Mouse (Mus musculus): ENCODE measurements around the gene Ankrd13b. TPM values are rescaled to one million over a fixed set of nuclear protein-coding genes. Genes with fewer than 3 reads are reported as not detected.
"Not testable (repeated sequence)": the region's sequence is repeated elsewhere in the genome, so short reads cannot be mapped to it uniquely, and the experiment has no call there.

The Ankrd13b gene
- polyA plus RNA-seq (2016; fragmentation: Nextera tagmentation; extraction: Ambion mirVana): 33.8 and 39.7 TPM in 2 replicates

DNA sequence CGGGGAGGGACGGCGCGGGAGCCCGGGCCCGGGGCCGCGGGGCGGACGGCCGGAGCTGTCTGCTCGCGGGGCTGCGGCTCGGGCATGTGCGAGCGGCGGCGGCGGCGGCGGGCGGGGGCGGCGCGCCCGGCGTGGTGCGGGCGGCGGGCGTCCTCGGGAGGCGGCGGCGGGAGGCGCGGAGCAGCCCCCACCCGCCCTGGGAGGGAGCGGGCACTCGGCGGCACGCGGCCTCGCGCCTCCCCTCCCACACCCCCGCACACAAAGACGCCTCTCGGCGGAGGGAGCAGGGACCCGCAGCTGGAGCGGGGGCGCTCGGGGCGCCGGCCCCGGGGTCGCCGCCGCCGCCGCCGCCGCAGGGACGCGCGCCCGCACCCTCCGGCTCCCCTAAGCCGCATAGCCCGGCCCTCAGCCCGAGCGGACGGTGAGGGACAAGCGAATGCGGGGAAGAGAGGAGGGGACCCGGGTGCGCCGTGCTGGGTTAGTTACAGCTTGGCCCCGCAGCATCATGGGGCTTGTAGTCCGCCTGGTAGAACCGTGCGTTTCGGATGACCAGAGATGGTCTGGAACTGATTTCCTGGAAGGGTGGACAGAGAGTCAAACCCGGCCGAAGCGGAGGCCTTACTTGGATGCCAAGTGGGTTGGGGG lies at the start of gene Ankrd13b:
Ankrd13b (minus strand) TSS at position 88 of the 645 bp plus-strand sequence.
- H3K27ac ChIP-seq: peak within 1 kb of the TSS; percentile 72; the same call in 1 of the 2 replicates
- peak within 1 kb of the TSS; percentile 68 for H3K4me2 ChIP-seq (replicated peaks)
- peaks cover 75% of the 10 kb centered on the region for H3K4me1 ChIP-seq
- peak within 1 kb of the TSS; percentile 93 for H3K9ac ChIP-seq
- under 1% methylated on average over 61 of the region's 87 CpGs for WGBS
- no peaks in the 10 kb centered on the region for H3K36me3 ChIP-seq
- no peaks in the 10 kb centered on the region for H3K27me3 ChIP-seq (replicated peaks)
- H3K4me3 ChIP-seq: peak within 1 kb of the TSS; percentile 79
- ATAC-seq (ENCODE audit: low FRiP score, low read depth): peak; percentile 60
- no peaks in the 10 kb centered on the region for H3K9me3 ChIP-seq

DNA sequence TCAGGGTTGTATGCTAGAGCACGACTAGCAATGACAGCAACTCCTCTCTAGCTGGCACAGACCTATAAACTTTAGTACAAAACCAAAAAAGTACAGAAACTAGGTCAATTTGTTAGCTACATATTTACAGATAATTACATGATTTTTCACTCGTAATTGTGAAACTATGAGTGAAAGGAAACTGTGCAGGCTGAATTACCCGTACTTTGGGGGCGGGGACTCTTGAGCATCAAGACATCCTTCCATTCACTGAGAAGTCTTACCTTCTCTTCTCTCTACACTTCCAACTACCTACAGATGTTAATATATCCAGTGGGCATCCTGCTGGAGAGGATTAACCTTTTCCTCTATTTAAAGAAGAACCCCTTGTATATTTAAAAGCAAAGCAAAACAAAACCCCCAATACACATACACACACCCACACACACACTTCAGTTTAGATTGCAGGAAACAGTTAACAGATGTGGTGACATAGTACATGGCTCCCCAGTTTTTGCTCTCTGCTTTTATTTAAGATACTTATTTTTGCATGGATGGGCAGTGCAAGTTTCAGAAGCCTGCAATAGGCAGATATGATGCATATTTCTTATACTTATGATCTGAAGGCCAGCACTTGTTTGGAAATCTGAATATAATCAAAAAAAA lies 42.8 kb upstream of the Ankrd13b start:
- H3K4me2 ChIP-seq (replicated peaks): no peak overlapping the region
- no peak overlapping the region for H3K27ac ChIP-seq
- H3K4me1 ChIP-seq: no peaks in the 10 kb centered on the region
- no peaks in the 10 kb centered on the region for H3K9me3 ChIP-seq
- H3K4me3 ChIP-seq: no peak overlapping the region
- H3K27me3 ChIP-seq (replicated peaks): no peaks in the 10 kb centered on the region
- no peak for ATAC-seq (ENCODE audit: low FRiP score, low read depth)
- H3K9ac ChIP-seq: no peak overlapping the region
- H3K36me3 ChIP-seq: peaks cover 8% of the 10 kb centered on the region; the same call in 1 of the 2 replicates
- WGBS: 89% methylated on average over 4 of the region's 4 CpGs

DNA sequence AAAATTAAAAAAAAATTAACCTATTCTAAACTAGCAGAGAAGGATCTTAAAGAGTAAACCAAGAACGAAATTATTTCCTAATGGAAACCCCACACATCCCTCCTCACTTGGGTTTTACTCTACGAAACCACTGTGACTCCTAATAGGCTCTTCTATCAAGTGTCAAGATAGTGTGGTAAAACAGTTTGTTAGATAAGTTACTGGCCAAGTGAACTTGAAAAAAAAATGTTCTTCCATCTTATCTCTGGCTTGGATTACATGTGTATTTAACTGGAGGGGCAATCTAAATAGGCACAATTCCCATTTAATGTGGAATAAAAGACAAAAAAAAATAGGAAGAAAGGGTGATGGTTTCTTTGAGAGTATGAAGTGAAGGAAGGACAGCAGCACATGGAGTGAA lies 41.4 kb upstream of the Ankrd13b start:
- Histone ChIP-seq H3K4me1 (no peaks in the 10 kb centered on the region), H3K9me3 (no peaks in the 10 kb centered on the region), H3K27me3 (replicated peaks) (no peaks in the 10 kb centered on the region), H3K36me3 (no peaks in the 10 kb centered on the region), H3K4me3 (no peak overlapping the region), H3K4me2 (replicated peaks) (no peak overlapping the region), H3K9ac (no peak overlapping the region), H3K27ac (no peak overlapping the region)
- ATAC-seq (ENCODE audit: low FRiP score, low read depth): no peak
- WGBS: 97% methylated on average over 2 of the region's 2 CpGs

DNA sequence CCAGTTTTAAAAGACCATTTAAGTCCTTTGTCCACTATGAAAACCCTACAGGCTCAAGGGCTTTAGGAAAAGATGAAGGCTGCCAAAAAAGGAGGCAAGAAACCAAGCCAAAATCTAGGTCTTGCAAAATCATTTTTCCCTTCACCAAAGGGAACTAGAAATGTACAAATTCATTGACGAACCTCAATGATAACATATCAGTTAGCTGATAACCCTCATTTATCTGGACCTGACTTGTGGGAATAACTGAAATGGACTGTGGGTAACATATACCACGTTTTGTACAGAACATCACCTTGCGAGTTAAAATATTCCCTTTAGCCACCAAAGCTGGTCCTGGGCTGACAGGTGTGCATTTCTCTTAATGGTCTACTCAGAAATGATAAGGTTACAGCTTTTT lies 40.2 kb upstream of the Ankrd13b start:
- Histone ChIP-seq H3K4me2 (replicated peaks) (no peak overlapping the region), H3K36me3 (no peaks in the 10 kb centered on the region), H3K9ac (no peak overlapping the region), H3K27me3 (replicated peaks) (no peaks in the 10 kb centered on the region), H3K27ac (no peak overlapping the region), H3K4me3 (no peak overlapping the region), H3K9me3 (no peaks in the 10 kb centered on the region), H3K4me1 (no peaks in the 10 kb centered on the region)
- no peak for ATAC-seq (ENCODE audit: low FRiP score, low read depth)
- 93% methylated on average over 3 of the region's 3 CpGs for WGBS

DNA sequence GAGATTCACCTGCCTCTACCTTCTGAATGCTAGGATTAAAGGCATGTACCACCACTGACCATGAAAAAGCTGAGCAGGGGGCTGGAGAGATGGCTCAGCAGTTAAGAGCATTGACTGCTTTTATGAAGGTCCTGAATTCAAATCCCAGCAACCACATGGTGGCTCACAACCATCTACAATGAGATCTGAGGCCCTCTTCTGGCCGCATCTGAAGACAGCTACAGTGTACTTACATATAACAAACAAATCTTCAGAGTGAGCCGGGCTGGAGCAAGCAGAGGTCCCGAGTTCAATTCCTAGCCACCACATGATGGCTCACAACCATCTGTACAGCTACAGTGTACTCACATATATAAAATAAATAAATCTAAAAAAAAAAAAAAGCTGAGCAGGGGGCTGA lies 38.9 kb upstream of the Ankrd13b start:
- not testable (repeated sequence) for H3K4me1 ChIP-seq; H3K9me3 ChIP-seq; H3K27ac ChIP-seq; H3K9ac ChIP-seq; H3K4me3 ChIP-seq; H3K4me2 ChIP-seq (replicated peaks); H3K36me3 ChIP-seq; H3K27me3 ChIP-seq (replicated peaks); ATAC-seq (ENCODE audit: low FRiP score, low read depth)
- 85% methylated on average over 3 of the region's 3 CpGs for whole genome bisulfite sequencing

DNA sequence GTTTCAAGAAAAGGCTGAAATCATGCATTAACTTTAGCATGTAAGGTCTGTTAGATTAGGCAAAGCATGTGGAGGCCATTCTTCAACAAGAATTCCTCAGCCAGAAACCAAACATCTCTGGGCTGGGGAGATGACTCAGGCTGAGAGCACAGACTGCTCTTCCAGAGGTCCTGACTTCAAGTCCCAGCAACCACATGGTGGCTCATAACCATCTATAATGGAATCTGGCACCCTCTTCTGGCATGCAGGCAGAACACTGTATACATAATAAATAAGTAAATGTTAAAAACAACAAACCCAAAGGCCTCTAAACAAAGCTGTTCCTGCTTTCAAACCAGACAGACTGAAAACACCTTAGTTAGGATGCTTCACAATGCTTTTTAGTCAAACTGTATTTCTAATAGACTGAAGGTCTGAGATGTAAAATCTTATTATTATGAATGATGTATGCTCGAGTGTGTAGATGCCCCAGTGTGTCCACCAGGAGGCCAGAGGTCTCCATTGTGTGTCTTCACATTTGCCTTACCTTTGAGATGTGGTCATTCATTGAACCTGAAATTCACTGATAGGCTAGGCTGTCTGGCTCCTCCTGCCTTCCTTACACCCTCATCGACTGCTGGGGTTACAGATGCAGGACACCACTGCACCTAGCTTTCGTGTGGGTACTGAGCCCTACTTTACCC lies 36.5 kb upstream of the Ankrd13b start:
- H3K9ac ChIP-seq: no peak overlapping the region
- H3K9me3 ChIP-seq: no peaks in the 10 kb centered on the region
- no peak overlapping the region for H3K4me3 ChIP-seq
- WGBS: 82% methylated on average over 3 of the region's 3 CpGs
- H3K27me3 ChIP-seq (replicated peaks): no peaks in the 10 kb centered on the region
- H3K36me3 ChIP-seq: no peaks in the 10 kb centered on the region
- no peak overlapping the region for H3K27ac ChIP-seq
- H3K4me1 ChIP-seq: no peaks in the 10 kb centered on the region
- no peak overlapping the region for H3K4me2 ChIP-seq (replicated peaks)
- ATAC-seq (ENCODE audit: low FRiP score, low read depth): no peak

DNA sequence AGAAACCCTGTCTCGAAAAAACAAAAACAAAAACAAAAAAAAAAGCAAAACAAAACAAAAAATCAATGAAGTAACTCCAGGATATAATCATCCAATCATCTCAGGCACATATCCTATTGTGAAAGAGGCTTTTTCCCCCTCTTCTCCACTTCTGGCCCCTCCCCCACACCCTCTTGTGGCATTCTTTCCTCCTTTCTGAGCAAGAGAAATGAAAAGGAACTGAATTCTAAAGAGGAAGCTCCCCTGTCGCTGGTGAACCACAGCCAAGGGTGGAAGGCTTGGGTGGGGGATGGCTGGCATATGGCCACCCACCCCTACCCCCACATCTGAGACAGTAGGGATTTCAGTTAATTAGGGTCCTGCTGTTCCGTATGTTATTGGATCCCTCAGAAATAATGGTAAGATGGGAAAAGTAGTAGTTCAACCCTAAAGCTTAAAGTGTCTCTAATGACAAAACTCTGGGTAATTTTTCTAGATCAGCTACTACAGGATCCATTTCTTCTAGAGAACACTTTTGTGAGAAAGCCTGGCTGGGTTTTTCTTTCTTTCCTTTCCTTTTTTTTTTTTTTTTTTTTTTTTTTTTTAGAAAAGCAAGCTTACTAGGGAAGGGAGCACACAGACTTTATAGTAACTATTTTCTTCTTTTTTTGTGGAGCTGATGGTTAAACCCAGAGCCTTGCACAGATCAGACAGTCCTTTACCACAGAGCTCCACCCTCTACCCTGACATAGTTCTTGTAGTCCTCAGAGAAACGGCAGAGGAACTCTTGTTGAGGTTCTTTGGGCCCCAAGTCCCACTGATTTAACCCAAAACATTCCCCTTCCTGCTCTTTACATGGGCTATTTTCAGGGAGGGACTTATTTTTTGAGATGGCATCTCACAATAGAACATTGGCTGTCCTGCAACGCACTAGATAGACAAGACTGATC lies 31.4 kb upstream of the Ankrd13b start:
- WGBS: 56% methylated on average over 5 of the region's 5 CpGs
- Histone ChIP-seq H3K9ac (no peak overlapping the region), H3K4me3 (no peak overlapping the region), H3K4me1 (peaks cover 7% of the 10 kb centered on the region), H3K9me3 (no peaks in the 10 kb centered on the region), H3K4me2 (replicated peaks) (no peak overlapping the region), H3K36me3 (no peaks in the 10 kb centered on the region), H3K27ac (no peak overlapping the region), H3K27me3 (replicated peaks) (peaks cover 14% of the 10 kb centered on the region)
- ATAC-seq (ENCODE audit: low FRiP score, low read depth): no peak

DNA sequence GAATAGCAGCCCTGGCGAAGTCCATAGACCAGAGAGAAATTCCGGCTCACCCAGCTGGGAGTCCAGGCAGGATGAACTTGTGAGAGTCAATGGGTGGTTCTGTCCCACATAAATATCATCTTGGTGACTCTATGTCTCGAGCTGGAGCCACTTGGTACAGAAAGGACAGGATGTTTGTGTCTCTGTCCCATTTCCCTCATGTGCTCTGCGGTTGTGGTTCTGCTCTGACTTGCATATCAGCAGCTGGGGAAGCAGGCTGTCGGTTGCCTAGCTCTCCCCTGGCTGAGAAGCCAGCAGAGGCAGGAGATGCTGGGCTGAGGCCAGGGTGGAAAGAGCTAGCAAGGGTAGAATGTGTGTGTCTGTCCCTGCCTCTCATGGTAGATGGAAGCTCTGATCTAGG lies 29.6 kb upstream of the Ankrd13b start, which contains the start of gene Gm10392:
Gm10392 (minus strand) TSS at position 156 of the 400 bp plus-strand sequence.
- no peak for ATAC-seq (ENCODE audit: low FRiP score, low read depth)
- Histone ChIP-seq H3K4me1 (peaks cover 25% of the 10 kb centered on the region), H3K4me2 (replicated peaks) (no peak within 1 kb of the TSS), H3K9ac (no peak within 1 kb of the TSS), H3K36me3 (no peaks in the 10 kb centered on the region), H3K9me3 (no peaks in the 10 kb centered on the region), H3K27me3 (replicated peaks) (peaks cover 26% of the 10 kb centered on the region), H3K27ac (no peak within 1 kb of the TSS), H3K4me3 (no peak within 1 kb of the TSS)
- WGBS: 76% methylated on average over 5 of the region's 5 CpGs

DNA sequence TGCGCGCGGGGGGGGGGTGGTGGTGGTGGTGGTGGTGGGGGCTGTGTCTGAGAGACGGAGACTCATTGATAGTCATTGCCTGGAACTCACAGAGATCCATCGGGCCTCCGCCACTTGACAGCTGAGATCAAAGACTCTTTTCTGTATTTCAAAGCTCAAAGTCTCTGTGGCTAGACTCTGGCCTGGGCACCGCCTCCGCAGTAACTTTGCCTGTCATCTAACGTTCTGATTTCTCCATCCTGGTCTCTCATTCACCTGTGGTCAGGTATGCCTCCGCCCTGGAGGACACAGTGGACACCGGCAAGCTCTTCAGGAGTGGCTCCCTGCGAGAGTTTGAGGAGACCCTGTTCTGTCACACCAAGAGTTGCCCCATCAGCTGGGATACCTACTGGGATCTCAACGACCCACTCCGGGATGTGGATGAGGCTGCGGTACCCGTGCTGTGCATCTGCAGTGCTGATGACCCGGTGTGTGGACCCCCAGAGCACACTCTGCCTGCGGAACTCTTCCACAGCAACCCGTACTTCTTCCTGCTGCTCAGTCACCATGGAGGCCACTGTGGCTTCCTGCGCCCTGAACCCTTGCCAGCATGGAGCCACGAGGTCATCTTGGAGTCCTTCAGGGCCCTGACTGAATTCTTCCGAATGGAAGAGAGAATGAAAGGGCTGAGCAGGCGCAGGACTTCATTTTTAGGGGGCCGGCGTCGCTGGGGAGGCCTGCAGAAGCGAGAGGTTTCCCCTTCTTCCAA lies 28.7 kb upstream of the Ankrd13b start:
- Histone ChIP-seq H3K4me2 (replicated peaks) (no peak overlapping the region), H3K36me3 (no peaks in the 10 kb centered on the region), H3K27me3 (replicated peaks) (peaks cover 26% of the 10 kb centered on the region), H3K9me3 (no peaks in the 10 kb centered on the region), H3K4me3 (no peak overlapping the region), H3K27ac (no peak overlapping the region), H3K4me1 (peaks cover 32% of the 10 kb centered on the region), H3K9ac (no peak overlapping the region)
- ATAC-seq (ENCODE audit: low FRiP score, low read depth): no peak
- 79% methylated on average over 27 of the region's 27 CpGs for WGBS

DNA sequence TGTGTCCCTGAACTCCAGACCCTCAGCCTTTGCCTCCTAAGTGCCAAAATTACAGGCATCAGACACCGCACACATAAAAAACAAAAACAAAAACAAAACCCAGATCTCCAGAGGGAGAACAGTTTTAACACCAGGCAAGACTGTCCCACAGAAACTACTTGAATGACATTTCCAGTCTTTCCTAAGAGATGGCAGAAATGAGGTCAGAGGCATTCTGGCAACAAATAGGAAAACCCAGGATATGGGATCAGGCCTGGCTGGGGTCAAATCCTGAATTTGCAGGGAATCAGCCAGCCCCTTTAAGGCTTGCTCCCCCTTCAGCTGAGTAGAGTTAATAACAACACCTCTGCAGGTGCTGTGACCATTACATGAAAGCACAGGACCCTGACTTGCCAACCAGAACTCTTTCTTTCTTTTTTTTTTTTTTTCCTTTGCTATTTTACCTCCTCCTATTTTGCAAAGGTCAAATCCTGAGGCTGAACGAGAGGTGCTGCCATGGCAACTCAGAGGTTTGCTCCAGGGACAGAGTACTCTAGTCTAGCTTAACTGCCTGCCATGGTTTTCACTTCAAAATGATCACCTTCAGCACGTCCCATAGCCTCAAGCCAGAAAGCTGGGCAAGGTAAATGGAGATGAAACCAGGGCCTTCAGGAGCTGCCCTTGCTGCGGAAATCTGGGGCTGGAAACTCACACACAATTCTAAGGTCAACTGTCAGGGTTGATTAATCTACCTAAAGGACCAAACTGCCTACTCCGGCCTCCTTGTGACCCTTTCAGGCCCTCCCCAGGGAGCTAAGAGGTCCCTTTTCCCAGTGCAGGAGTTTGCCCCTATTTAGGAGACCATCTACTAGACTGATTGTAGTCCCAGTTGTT lies 27.3 kb upstream of the Ankrd13b start:
- no peak for ATAC-seq (ENCODE audit: low FRiP score, low read depth)
- peaks cover 39% of the 10 kb centered on the region for H3K4me1 ChIP-seq
- H3K36me3 ChIP-seq: no peaks in the 10 kb centered on the region
- H3K4me3 ChIP-seq: no peak overlapping the region
- 42% methylated on average over 5 of the region's 5 CpGs for WGBS
- H3K9me3 ChIP-seq: no peaks in the 10 kb centered on the region
- H3K27me3 ChIP-seq (replicated peaks): peaks cover 26% of the 10 kb centered on the region
- H3K9ac ChIP-seq: no peak overlapping the region
- peak overlapping the region; percentile 93; the same call in 1 of the 2 replicates for H3K4me2 ChIP-seq (replicated peaks)
- H3K27ac ChIP-seq: no peak overlapping the region
